Mouse (Mus musculus) frontal cortex, adult 2 months (tissue): ENCODE data around the gene Gm10073. TPM values are rescaled to one million over a fixed set of nuclear protein-coding genes. Genes with fewer than 3 reads are reported as not detected.
"Not testable (repeated sequence)": the region's sequence is repeated elsewhere in the genome, so short reads cannot be mapped to it uniquely, and the experiment has no call there.

Experiments used
- DNase-seq, 2 experiments: peaks; one replicate each; pipeline ENCODE4 v3.0.0; 2022; ENCODE audit warnings: low spot score in 1 of 2; ENCODE audit errors: extremely low spot score in 1 of 2
- polyA plus RNA-seq: library from polyadenylated mRNA; depleted of rRNA; stranded (reverse); fragments of >200 nt; gene quantifications from 2 replicates; pipeline ENCODE4 v1.2.3, GENCODE M21; 2012; rRNA removed

Gm10073 gene
- 51.1 and 60.7 TPM in 2 replicates for polyA plus RNA-seq

DNA sequence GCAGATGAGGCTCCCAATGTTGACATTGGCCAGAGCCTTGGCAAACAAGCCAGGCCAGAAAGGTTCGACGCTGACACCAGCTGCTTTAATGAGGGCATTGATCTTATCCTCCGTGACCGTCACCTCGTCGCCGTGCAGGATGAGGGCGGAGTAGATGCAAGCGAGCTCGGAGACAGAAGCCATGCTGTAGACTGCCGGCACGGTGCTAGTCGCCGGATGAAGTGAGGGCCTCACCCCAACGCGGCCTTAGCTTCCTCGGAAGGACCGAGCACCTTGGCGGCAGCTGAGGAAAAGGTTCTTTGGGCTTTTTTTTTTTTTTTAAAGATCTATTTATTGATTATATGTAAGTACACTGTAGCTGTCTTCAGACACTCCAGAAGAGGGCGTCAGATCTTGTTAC is at the start of gene Gm10073:
Gm10073 (minus strand) TSS at position 294 of the 400 bp plus-strand sequence.
- DNase-seq: not testable (repeated sequence)

DNA sequence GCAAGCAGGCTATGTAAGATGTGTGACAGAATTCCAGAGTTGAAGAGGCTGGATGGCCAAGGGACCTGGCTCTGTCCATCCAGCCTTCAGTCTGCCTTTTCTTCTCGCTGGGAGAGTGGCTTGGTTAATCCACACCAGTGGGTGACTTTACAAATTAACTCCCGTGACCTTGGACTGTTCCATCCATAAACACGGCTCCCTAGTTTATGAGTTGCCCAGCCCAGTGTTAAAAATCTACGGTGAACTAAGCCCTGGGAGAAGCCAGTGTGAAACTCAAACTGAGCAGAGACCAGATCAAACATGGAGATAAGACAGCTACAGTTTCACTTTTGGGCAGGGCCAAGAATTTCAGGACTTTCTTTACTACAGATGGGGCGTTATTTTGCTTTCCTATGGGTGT is 49.8 kb upstream of the Gm10073 start:
- no peak for DNase-seq

DNA sequence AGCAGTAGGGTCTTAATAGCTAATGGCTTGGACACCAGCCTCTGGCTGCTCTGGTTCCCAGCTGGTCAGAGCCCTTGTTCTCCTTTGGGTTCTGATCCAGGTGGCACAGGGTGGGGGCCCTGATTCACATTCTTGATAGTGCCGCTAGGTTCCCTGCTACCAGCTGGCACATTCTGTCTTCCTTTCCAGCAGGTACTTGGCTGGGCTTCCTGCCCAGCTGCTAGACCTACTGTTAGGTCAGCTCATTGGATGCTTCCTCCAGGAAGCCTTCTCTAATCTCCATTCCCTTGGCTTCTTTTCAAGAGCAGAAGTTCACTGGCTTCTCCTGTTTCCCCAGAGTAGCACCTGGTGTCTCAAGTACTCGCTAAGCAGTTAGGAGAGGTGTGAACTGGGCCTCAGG is 47.2 kb upstream of the Gm10073 start:
- DNase-seq: no peak

DNA sequence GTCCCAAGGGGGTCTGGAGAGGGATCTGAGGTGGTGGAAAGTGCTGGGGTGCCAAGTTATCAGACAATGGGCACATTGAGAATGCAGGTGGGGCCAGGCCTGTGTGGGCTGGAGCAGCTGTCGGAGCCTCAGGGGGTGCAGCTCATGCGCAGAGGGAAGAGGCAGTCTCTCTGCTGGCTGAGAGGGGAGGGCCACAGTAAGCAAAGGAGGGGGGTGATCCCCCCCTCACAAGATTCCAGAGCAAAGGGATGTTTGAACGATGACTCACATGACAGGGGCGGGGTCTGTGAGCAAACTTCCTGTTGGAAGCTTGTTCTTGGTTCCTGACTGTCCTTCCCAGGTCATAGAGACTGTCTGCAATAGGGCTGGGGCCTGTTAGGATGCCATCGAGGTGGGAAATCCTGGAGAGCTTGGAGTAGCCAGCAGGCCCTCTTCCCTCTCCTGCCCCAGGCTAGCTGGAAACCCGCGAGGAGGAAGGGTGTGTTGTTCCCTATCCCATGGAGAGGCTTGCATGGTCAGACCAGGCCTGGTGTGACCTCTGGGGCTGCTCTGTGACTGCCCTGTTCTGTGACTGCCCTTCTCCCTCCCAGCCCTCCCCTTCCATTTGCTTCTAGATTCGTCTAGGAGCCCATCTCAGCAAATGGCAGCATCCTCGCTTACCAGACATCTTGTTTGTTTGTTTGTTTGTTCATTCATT is 46.4 kb upstream of the Gm10073 start:
- DNase-seq: no peak

DNA sequence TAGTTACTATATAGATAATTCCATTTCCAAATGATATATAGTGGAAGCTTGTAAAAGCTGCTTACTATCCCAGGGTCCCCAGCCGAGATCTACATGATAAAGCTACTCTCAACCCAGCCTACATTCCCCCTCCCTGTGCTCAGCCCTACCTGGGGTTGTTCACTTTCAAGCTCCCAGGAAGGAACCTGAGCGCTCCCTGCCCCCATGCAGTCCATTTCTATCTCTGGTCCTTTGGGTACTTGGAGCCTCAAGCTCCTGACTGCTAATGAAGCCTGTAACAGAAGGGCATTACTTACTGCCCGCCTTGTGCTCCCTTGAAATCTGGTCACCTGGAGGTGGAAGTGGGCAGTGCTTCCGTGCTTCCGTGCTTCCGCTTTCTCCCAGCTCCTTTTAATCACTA is 45.1 kb upstream of the Gm10073 start:
- no peak for DNase-seq

DNA sequence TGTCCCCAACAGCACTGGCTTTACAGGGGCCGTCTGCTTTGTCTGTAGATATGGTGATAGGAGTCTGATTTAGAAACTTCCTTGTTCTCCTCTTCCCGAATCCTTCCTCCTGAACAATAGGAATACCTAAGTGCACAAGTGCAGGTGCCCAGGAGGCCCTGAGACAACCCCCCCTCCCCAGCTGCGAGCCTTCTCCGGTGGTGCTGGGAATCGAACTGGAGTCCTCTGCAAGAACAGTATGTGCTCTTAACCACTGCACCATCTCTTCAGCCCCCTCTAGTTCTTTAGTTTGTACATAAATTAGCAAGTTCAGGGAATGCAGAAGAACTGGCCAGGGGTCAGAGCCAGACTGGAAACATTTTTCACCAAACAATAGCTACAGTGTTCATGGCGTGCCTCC is 44.6 kb upstream of the Gm10073 start:
- DNase-seq: no peak

DNA sequence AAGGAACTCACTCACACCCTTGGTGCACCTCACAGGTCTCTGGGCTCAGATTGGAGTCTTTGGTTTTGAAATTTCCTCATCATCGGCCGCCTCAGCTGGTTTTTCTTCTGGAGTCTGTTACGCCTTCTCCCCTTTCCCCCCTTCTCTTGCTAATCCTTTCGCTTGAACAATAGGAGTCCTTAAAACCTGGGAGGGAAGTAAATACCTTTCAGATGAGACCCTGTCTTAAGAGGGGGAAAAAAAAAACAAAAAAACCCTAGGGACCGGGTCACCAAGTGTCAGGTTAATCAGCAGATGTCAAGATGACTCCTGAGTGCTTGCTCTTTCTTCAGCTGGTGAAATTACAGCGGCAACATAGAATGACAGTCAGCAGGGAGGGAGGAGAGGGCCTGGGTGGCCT is 43.9 kb upstream of the Gm10073 start:
- DNase-seq: no peak

DNA sequence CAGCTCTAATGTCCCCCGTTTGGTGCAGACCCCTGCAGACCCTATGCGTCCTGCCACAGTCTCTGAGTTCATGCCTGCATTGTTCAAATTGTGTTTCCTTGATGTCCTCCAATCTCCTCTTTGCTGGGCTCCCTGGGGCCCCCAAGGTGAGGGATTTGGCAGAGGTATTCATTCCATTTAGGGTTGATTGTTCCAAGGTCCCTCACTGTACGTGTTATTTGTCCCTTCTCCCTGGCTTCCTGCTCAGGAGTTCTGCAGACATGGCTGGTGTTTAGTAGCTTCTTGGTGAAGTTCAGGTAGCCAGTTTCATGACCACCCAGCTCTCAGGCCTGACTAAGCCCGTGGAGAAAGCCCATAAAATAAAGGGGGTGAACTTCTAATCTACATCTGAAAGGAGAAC is 43.4 kb upstream of the Gm10073 start:
- no peak for DNase-seq

DNA sequence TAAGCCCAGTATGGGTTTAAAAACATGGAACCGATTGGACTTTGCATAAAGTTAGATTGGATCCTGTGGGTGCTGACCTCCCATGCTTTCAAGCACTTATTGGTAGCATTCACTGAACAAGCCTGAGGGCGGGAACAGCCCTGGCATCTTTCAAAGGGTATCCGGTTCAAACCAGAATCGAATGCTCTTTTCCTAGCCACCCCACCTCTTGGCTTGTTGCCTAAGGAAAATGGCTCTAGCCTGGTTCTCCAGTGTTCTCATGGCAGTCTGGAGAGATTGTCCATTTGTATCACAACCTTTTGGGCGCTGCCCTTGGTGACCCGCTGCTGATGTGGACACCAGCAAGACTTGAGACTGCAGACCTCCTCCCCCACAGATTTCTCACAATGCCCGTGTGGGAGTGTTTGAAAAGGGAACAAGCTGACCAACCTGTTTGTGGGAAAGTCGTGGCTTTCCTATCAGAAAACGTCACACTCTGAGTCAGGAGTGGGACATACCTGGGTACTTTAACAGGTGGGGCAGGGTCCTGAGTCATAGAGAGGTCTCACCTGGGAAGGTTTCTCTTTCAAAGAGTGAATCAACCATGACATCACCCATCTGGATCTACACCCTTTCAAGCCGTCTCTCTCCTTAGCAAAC is 42.5 kb upstream of the Gm10073 start:
- no peak for DNase-seq

DNA sequence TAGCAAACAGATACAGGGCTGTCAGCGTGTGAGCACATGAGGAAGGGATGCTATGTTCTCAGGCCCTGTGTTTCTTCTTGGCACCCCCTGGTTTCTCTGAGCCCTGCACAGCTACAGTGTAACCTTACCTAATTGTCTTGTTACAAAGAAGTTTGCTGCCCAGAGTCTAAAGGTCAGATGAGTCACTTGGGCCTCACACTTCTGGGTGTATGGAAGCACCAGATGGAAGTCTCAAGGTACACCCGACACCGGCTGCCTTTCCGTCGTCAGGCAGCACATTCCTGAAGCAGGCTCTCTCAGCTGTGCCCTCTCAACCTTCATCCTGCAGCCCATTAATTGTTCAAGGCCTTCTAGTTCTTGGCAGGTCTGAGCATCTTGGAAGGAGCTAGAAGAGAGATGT is 41.4 kb upstream of the Gm10073 start:
- no peak for DNase-seq

DNA sequence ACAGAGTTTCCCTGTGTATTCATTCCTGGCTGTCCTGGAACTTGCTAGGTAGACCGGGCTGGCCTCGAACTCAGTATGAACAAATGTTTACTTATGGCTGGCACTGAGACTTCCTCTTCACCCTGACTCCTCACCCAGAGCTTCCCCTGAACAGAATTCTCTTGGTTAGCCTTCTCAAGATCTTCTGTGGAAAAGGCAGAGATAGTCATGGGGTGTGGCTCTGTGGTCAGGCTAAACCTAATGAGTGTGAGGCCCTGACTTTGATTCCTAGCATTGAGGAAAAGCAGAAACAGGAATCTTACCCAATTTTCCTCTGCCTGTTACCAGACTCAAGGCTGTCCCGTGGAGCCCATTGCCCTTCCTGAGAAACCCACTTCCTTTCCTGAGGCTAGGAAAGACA is 38.8 kb upstream of the Gm10073 start:
- no peak for DNase-seq

DNA sequence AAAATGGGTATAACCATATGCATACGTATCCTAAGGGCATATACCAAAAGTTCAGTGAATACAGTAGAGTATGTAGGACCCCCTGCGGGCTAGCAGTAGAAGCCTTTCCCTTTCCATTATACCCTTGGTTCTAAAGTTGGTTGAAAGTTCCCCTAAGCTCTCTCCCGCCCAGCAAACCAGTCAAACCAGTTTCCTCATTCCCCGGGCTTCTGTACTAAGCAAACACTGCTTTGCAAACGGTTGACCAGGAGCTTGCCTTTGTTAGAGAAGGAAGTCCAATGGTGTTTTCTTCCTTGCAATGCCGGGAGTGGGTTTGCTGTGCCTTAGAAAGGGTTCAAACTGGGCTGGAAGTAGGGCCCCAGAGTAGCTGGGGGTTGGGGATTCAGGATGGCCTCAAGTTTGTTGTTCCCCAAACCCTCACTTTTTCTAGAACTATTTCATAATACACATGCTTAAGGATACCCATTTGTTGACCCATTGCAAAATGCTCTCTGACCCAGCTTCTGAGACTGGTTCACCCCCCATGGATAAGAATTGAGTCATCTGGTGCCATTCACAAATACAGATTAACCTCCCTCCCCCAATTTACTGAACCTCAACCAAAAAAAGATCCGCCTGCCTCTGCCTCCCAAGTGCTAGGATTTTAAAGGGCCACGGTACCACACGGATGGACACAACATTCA is 37.8 kb upstream of the Gm10073 start:
- no peak for DNase-seq

DNA sequence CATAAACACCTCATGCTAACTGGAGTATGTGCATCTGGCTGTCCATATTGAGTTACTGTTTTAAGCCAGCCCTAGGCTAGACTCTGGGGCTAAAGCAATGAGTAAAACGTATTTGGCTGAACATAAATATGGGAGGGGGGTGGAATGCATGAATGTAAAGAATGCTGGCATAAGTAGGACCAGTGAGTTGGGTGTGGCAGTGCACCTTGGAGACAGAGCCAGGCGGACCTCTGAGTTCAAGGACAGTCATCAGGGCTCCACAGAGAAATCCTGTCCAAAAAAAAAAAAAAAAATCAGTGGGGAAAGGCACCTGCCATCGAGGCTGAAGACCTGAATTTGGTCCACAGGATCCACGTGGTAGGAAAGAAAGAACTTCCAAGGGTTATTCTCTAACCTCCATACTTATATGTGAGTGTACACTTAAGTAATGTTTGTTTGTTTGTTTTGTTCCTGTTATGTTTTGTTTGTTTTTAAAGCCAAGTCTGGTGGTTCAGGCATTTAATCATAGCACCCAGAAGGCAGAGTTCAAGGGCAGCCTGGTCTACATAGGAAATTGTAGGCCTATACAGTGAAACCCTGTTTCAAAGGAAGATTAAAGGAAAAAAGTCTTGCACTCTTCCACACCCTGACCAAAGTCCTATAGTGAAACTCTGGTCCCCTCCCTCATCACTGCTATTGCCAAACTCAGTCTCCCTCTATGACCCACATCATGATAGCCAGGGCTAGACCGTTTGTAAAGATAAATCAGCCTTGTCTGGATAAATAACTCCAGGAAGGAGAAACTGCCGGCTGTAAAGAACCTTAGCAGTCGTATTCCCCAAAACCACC is 36.0 kb upstream of the Gm10073 start:
- DNase-seq: no peak

DNA sequence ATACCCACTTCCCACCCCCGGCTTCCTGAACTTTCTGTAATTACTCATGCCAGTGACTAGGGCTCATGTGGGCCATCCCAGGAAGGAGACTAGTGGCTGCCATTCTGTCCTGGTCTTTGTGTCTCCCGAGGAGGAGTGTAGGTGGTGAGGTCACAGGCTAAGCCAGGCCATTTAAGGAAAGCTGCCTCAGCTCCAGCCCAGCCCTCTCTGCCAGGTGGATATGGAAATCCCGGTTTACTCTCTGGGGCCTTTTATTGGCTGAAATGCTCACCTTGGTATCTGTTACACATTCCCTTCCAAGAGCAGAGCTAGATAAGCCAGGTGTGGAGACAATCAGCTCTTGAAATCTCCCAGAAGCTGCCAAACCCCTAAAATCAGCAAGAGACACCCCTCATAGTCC is 35.2 kb upstream of the Gm10073 start:
- DNase-seq: no peak

DNA sequence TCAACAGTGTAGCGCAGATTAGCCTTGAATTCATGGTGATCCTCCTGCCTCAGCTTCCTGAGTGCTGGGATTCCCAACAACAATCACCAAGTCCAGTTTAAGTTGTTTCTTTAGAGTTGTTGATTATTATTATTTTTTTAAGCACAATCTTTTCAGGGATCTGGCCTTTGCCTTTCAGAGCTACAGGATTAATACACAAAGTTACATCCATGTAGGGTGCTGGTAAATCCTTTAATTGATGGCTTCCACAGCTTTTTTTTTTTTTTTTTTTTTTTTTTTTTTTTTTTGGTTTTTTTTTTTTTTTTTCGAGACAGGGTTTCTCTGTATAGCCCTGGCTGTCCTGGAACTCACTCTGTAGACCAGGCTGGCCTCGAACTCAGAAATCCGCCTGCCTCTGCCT is 34.5 kb upstream of the Gm10073 start:
- not testable (repeated sequence) for DNase-seq

DNA sequence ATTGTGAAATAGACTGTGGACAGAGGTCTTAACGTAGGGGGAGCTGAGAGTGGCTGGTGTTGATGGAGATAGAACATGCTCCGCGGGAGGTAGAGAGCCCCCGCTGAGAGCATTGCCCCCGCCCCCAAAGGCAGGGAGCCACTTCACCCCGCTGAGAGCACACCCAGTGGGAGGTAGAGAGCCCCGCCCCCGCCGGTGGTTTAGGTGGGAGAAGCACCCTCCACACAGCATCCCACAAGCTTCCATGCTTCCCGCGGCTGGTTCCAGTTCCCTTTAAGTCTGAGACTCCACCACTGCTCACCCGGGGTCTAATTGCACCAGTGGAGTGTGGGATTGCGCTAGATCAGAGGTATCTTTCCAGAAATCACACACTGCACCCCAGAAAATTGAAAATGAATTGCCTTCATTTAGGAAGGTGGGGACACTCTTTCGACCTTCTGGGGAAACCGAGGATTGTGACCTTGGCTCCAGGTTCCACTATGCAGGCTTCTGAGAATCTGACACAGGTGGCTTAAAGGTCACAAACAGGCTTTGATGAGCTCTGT is 33.4 kb upstream of the Gm10073 start:
- no peak for DNase-seq

DNA sequence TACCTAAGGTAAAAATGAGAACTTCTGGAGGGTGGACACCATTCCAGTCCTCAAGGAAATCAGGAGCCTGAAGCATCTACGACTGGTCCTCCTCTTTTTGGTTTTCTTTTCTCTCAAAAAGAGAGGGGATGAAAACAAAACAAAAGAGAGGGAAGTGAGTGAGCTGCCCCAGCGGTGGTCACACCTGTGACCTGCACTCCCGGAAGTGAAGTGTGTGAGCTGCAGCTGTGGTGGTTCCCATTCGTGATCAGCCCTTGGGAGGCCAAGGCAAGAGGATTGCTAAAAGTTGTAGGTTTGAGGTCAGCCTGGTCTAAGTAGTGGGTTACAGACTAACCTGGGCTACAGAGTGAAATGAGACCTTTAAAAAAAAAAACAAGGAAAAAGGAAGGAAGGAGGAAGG is 32.9 kb upstream of the Gm10073 start:
- no peak for DNase-seq

DNA sequence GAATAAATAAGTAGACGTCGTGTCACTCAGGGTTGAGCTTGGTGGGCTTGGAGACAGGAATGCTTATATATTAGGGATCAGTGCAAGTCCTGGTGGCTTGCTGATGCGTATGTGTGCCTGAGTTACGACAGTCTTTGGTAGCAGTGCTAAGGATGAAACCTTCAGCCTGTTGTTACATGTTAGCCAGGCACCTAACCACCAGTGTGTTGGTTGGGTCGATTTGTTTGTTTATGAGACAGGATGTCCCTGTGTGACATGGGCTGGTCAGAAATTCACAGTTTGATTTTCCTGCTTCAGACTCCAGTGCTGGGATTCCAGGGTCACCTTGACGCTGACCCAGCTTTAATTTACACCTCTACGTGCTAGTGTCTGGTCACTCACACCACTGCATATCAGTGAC is 32.4 kb upstream of the Gm10073 start:
- DNase-seq: no peak

DNA sequence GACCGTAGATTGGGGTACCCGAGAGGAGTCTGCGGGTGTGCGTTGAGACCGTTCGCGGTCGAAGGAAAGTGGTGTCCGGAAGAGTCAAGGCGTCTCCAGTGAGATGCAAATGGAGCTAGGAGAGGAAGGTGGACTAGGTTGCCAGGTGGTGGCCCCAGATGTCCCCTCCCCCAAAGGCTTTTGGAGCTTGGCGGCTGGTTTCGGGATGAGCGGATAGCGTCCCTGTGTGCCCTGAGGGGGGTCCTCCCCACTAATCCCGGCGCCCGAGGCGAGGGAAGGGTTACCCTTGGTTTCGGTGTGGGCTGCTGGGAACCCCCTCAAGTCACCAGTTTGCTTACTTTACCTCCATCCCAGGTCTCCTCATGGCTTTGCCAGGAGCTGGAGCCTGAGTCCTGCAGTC is 30.7 kb upstream of the Gm10073 start:
- DNase-seq: no peak

DNA sequence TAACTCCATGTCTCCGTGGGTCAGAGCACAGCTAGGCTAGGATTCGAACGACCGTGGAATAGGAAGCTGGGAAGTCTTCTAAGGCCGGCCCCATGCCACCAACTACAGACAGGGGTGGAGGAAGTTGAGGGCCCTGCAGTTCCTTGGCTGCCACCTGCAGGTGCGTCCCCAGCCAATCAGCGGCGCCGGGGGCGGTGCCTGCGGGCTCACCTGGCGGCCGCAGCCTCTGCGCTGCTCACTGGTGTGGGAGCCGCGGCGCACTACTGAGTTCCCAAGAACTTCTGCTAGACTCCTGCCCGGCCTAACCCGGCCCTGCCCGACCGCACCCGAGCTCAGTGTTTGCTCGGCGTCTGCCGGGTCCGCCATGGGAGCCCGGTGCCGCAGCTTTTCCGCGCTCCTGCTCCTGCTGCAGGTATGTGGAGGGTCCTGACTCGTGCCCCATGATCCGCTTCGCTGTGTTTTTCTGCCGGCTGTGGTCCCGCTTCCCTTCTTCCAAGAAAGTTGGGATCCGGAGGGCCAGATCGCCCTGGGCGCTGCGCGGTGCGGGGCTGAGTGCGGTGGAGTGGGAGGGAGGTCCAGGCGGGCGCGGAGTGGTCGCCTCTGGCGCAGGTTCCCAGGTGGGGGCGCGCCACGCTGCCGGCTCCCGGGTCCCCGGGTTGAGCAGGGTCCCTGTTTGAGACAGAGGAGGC is 30.0 kb upstream of the Gm10073 start, which contains the start of gene Cdh1:
Cdh1 (plus strand) TSS at position 221 of the 689 bp plus-strand sequence.
- DNase-seq: peak in 1 of 2 experiments; percentile 2
